Mouse (Mus musculus) erythroblast, embryonic 14.5 days (primary cell): Measurements from ENCODE around the gene Nln.

Source experiments
- GATA1 ChIP-seq: IDR thresholded peaks from 2 replicates; pipeline ENCODE4 v1.6.1; 2012; ENCODE audit warnings: low read length, inconsistent platforms, mixed read lengths
- TAL1 ChIP-seq: IDR thresholded peaks from 3 replicates; pipeline ENCODE4 v1.6.1; 2012; ENCODE audit warnings: low read length, inconsistent platforms, mixed read lengths

DNA sequence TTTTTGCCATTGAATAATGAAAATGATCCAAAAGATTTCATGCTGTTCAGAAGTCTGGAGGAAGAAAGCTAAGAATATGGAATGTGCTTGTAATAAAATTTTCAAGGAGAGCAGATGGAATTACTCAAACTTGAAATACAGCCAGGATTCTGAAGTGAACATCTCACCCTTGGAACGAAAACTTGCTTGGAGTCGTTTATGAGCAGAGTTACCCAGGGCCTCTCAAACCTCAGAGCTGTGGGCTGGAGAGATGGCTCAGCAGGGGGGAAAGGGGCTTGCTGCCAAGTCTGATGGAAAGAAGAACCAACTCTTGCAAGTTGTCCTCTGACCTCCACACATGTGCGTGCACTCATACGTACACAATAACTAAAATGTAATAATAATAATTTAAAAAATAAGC lies 122.8 kb downstream of the Nln start:
- no peak for TF ChIP-seq GATA1
- no peak for TF ChIP-seq TAL1
